Mouse (Mus musculus) liver, embryonic 12.5 days (tissue): Measurements from ENCODE around the gene Snd1. TPM values are rescaled to one million over a fixed set of nuclear protein-coding genes. Genes with fewer than 3 reads are reported as not detected.

ENCODE experiments used
- ATAC-seq: fragments of 200-750 bp; cut with Nextera tagmentation; 2 replicates; pipeline ENCODE4 v1.8.0; 2017; ENCODE audit warnings: moderate number of reproducible peaks, mild to moderate bottlenecking, moderate library complexity
- H3K27ac ChIP-seq: fragments of 300-500 bp; sonication (generic); 2 replicates; pipeline ENCODE4 v1.5.1; 2016; ENCODE audit warnings: mild to moderate bottlenecking
- H3K27me3 ChIP-seq: fragments of 300-500 bp; sonication (generic); replicated peaks from 2 replicates; pipeline ENCODE4 v1.6.1; 2016; ENCODE audit warnings: mild to moderate bottlenecking, moderate library complexity
- H3K36me3 ChIP-seq: fragments of 300-500 bp; sonication (generic); 2 replicates; pipeline ENCODE4 v1.6.1; 2016; ENCODE audit warnings: mild to moderate bottlenecking, moderate library complexity
- H3K4me1 ChIP-seq: fragments of 300-500 bp; sonication (generic); 2 replicates; pipeline ENCODE4 v1.6.1; 2016
- H3K4me2 ChIP-seq: fragments of 300-500 bp; sonication (generic); 2 replicates; pipeline ENCODE4 v1.6.1; 2016; ENCODE audit warnings: mild to moderate bottlenecking, moderate library complexity
- H3K4me3 ChIP-seq: fragments of 300-500 bp; sonication (generic); 2 replicates; pipeline ENCODE4 v1.5.1; 2016; ENCODE audit warnings: mild to moderate bottlenecking, moderate library complexity
- H3K9ac ChIP-seq: fragments of 300-500 bp; sonication (generic); 2 replicates; pipeline ENCODE4 v1.6.1; 2016; ENCODE audit warnings: mild to moderate bottlenecking, moderate library complexity
- H3K9me3 ChIP-seq: fragments of 300-500 bp; sonication (generic); replicated peaks from 2 replicates; pipeline ENCODE4 v1.6.1; 2016; ENCODE audit warnings: mild to moderate bottlenecking, moderate library complexity
- WGBS: fragments of 180-500 bp; shearing (Covaris S2); methylation state at CpG from one replicate; pipeline ENCODE4 v1.1.7; 2016; ENCODE audit not compliant: insufficient replicate concordance; 5-methylcytosine and 5-hydroxymethylcytosine counted together
- polyA plus RNA-seq: library from polyadenylated mRNA; unstranded; fragments of >200 nt; fragmentation: Nextera tagmentation; extraction: Ambion mirVana; gene quantifications from 2 replicates; pipeline ENCODE4 v1.2.1, GENCODE M21; 2016

Snd1 gene
- polyA plus RNA-seq, 1 experiment from 2014 or later = 82.0 TPM

DNA sequence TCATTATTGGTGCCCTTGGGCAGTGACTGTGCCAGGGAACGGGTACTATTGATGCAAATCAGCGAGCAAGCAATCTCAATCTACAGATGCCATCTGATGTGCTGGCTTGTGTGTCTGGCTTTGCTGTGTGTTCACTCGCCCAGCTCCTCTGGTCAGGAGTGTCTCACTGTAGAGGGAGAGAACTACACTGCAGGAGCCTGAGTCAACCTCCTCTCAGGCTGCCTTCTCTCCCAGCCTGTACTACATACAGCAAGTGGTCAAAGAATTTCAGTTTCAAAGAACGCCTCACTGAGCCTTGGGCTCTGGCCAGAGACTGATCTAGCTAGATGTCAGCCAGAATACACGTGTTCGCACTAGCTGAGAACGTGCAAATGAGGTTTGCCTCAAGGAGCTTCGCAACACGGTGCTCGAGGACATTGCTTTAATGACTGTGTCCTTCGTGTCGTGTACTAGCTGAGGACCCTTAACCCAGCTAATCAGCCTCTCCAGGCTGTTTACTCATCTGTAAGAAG lies 420.1 kb downstream of the Snd1 start:
- ATAC-seq = no peak
- Histone ChIP-seq H3K4me2 (no peak overlapping the region), H3K27me3 (no peaks in the 10 kb centered on the region), H3K9me3 (no peaks in the 10 kb centered on the region), H3K27ac (no peak overlapping the region), H3K9ac (no peak overlapping the region), H3K4me3 (no peak overlapping the region), H3K36me3 (peaks cover 23% of the 10 kb centered on the region), H3K4me1 (no peaks in the 10 kb centered on the region)
- 78% methylated on average over 12 of the region's 12 CpGs for WGBS

DNA sequence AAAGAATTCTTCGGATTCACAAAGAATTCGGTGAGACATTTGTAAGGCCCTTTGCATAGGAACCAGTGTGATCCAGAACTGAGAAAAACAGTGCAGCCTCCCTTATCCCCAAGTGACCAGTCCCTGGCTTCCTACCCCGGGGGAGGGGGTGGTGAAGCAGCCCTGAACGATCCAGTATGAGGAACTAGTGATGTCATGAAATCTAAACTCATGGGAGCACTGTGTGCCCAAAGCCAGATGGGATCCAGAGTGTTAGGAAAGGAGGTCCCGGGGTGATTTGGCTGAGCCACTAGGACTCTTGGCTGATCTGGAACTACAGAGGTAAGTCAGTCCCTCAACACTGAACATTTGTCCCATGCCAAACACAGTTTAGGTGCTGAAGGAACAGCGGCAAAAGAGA lies 420.8 kb downstream of the Snd1 start:
- 66% methylated on average over 6 of the region's 6 CpGs for WGBS
- no peak for ATAC-seq
- Histone ChIP-seq H3K27me3 (no peaks in the 10 kb centered on the region), H3K4me2 (no peak overlapping the region), H3K9me3 (no peaks in the 10 kb centered on the region), H3K4me3 (no peak overlapping the region), H3K27ac (no peak overlapping the region), H3K4me1 (no peaks in the 10 kb centered on the region), H3K9ac (no peak overlapping the region), H3K36me3 (peaks cover 16% of the 10 kb centered on the region)

- H3K4me3 ChIP-seq = no peak overlapping the region
- ATAC-seq = no peak
- H3K4me1 ChIP-seq = no peaks in the 10 kb centered on the region
- H3K4me2 ChIP-seq = no peak overlapping the region
- H3K9me3 ChIP-seq = no peaks in the 10 kb centered on the region
- no peak overlapping the region for H3K9ac ChIP-seq
- H3K27me3 ChIP-seq = no peaks in the 10 kb centered on the region
- 56% methylated on average over 5 of the region's 5 CpGs for WGBS
- H3K36me3 ChIP-seq = peaks cover 6% of the 10 kb centered on the region; the same call in 1 of the 2 replicates
- no peak overlapping the region for H3K27ac ChIP-seq
These were observed 421.9 kb downstream of the Snd1 start for GRCm38 (mm10) chr6:28896762-28897320.

GRCm38 (mm10) chr6:28897326-28898085 lies 422.6 kb downstream of the Snd1 start:
- no peaks in the 10 kb centered on the region for H3K36me3 ChIP-seq
- H3K4me1 ChIP-seq = no peaks in the 10 kb centered on the region
- H3K9ac ChIP-seq = no peak overlapping the region
- H3K27me3 ChIP-seq = no peaks in the 10 kb centered on the region; the same call in 1 of the 2 replicates
- H3K27ac ChIP-seq = no peak overlapping the region
- no peak for ATAC-seq
- no peaks in the 10 kb centered on the region for H3K9me3 ChIP-seq
- no peak overlapping the region for H3K4me3 ChIP-seq
- WGBS = 51% methylated on average over 11 of the region's 11 CpGs
- no peak overlapping the region for H3K4me2 ChIP-seq

DNA sequence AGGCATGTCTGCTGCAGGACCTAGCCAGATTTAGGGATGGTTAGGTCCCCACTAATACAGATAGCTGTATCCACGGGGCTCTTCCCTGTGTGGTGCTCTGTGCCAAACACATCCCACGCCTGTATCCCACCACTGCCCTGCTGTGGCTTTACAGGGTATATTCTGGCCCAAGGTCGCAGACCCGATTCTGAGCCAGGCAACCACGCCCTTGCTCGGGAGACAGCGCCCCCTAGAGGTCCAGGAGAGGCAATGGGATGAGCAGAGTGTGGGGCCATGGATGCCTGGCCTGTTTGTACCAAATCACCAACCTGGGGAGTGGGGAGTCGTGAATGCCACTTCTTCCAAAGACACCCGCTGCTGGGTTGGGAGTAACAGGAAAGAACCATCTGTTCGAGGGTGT lies 423.9 kb downstream of the Snd1 start:
- 11% methylated on average over 10 of the region's 10 CpGs for WGBS

DNA sequence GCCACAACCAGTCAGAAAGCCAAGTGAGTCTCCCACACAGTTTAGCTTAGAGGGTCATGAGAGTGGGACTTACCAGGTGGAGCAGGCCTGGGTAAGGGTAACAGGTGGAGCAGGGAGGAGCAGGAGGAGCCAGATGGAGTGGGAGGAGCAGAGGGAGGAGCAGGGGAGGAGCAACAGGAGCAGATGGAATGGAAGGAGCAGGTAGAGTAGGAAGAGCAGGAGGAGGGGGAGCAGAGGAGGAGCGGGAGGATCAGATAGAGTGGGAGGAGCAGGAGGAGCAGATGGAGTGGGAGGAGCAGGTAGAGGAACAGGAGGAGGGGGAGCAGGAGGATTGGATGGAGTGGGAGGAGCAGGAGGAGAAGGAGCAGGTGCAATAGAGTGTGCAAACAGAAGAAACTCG lies 427.6 kb downstream of the Snd1 start:
- H3K4me1 ChIP-seq = no peaks in the 10 kb centered on the region
- no peak overlapping the region for H3K9ac ChIP-seq
- no peaks in the 10 kb centered on the region for H3K9me3 ChIP-seq
- ATAC-seq = no peak
- H3K27ac ChIP-seq = no peak overlapping the region
- 38% methylated on average over 2 of the region's 2 CpGs for WGBS
- H3K36me3 ChIP-seq = no peaks in the 10 kb centered on the region
- no peak overlapping the region for H3K4me2 ChIP-seq
- H3K4me3 ChIP-seq = no peak overlapping the region
- H3K27me3 ChIP-seq = no peaks in the 10 kb centered on the region; the same call in none of the 2 replicates

More for the DNA sequence above, 423.9 kb downstream of the Snd1 start:
- no peaks in the 10 kb centered on the region for H3K9me3 ChIP-seq
- ATAC-seq = no peak
- no peak overlapping the region for H3K4me3 ChIP-seq
- H3K36me3 ChIP-seq = no peaks in the 10 kb centered on the region
- no peak overlapping the region for H3K27ac ChIP-seq
- no peak overlapping the region for H3K9ac ChIP-seq
- H3K27me3 ChIP-seq = no peaks in the 10 kb centered on the region; the same call in none of the 2 replicates
- H3K4me2 ChIP-seq = no peak overlapping the region
- no peaks in the 10 kb centered on the region for H3K4me1 ChIP-seq

- no peak overlapping the region for H3K4me3 ChIP-seq
- ATAC-seq = no peak
- 42% methylated on average over 4 of the region's 4 CpGs for WGBS
- H3K27ac ChIP-seq = no peak overlapping the region
- no peaks in the 10 kb centered on the region for H3K36me3 ChIP-seq
- H3K4me2 ChIP-seq = no peak overlapping the region
- no peaks in the 10 kb centered on the region; the same call in none of the 2 replicates for H3K27me3 ChIP-seq
- no peaks in the 10 kb centered on the region for H3K9me3 ChIP-seq
- no peaks in the 10 kb centered on the region for H3K4me1 ChIP-seq
- H3K9ac ChIP-seq = no peak overlapping the region
These were observed 429.5 kb downstream of the Snd1 start for GRCm38 (mm10) chr6:28904417-28904816.

DNA sequence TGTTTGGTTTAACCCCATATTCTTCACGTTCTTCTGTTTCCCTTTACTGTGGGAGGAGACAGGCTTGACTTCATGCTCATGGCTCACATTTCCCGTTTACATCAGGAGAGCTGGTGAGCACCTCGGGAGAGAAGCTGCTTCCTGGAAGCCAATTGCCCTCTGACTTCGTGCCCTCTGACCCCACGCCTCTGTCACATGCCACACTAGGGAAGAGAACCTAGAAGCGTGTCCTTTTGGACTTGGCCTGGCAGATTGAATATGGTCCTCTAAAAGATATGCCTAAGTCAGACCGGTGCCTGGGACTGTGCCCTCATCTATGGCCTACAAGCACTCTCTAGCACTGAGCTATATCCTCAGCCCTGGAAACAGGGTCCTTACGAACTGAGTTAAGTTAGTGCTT lies 430.4 kb downstream of the Snd1 start:
- Histone ChIP-seq H3K4me2 (no peak overlapping the region), H3K27ac (no peak overlapping the region), H3K4me1 (no peaks in the 10 kb centered on the region), H3K9ac (no peak overlapping the region), H3K36me3 (no peaks in the 10 kb centered on the region), H3K4me3 (no peak overlapping the region), H3K27me3 (no peaks in the 10 kb centered on the region; the same call in none of the 2 replicates), H3K9me3 (no peaks in the 10 kb centered on the region)
- 0 out of 2 replicates have a peak, but pooled peaks have one; percentile 18 for ATAC-seq
- WGBS = 58% methylated on average over 8 of the region's 8 CpGs

- ATAC-seq = no peak
- H3K4me2 ChIP-seq = no peak overlapping the region
- H3K4me1 ChIP-seq = no peaks in the 10 kb centered on the region
- H3K9me3 ChIP-seq = no peaks in the 10 kb centered on the region
- H3K27me3 ChIP-seq = no peaks in the 10 kb centered on the region
- WGBS = 57% methylated on average over 15 of the region's 15 CpGs
- H3K9ac ChIP-seq = no peak overlapping the region
- H3K36me3 ChIP-seq = no peaks in the 10 kb centered on the region
- no peak overlapping the region for H3K27ac ChIP-seq
- no peak overlapping the region for H3K4me3 ChIP-seq
These were observed 434.9 kb downstream of the Snd1 start for GRCm38 (mm10) chr6:28909866-28910265.

DNA sequence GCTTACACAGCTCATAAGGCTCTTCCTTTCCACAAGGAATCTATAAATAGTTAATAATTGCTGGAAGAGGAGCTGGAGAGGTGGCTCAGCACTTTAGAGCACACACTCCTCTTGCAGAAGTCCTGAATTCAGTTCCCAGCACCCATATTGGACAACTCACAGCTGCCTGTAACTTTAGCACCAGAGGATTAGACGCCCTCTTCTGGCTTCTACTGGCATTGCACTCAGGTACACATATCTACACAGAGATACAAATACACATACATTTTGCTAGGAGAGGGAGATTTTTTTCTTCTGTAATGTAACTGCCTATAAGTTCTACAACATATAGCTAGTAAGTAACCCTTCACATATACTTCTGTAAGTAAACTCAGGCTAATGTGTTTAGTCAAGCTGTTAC lies 440.0 kb downstream of the Snd1 start:
- no peak overlapping the region for H3K4me3 ChIP-seq
- 18% methylated on average over 1 of the region's 1 CpGs for WGBS
- no peak overlapping the region for H3K4me2 ChIP-seq
- no peaks in the 10 kb centered on the region for H3K4me1 ChIP-seq
- H3K27me3 ChIP-seq = no peaks in the 10 kb centered on the region
- no peaks in the 10 kb centered on the region for H3K36me3 ChIP-seq
- no peak for ATAC-seq
- H3K27ac ChIP-seq = no peak overlapping the region
- no peak overlapping the region for H3K9ac ChIP-seq
- 0 out of 2 replicates have a peak, but pooled peaks cover 6% of the 10 kb centered on the region for H3K9me3 ChIP-seq

GRCm38 (mm10) chr6:28916630-28917029 lies 441.7 kb downstream of the Snd1 start:
- 37% methylated on average over 8 of the region's 8 CpGs for WGBS
- H3K27ac ChIP-seq = no peak overlapping the region
- no peak for ATAC-seq

GRCm38 (mm10) chr6:28919346-28919745 lies 444.4 kb downstream of the Snd1 start:
- ATAC-seq = no peak
- Histone ChIP-seq H3K27ac (no peak overlapping the region), H3K27me3 (no peaks in the 10 kb centered on the region), H3K9me3 (0 out of 2 replicates have a peak, but pooled peaks cover 6% of the 10 kb centered on the region), H3K36me3 (no peaks in the 10 kb centered on the region), H3K9ac (no peak overlapping the region), H3K4me1 (no peaks in the 10 kb centered on the region), H3K4me2 (no peak overlapping the region), H3K4me3 (no peak overlapping the region)
- 53% methylated on average over 6 of the region's 6 CpGs for WGBS

More at GRCm38 (mm10) chr6:28916630-28917029, 441.7 kb downstream of the Snd1 start:
- Histone ChIP-seq H3K4me1 (no peaks in the 10 kb centered on the region), H3K4me2 (no peak overlapping the region), H3K4me3 (no peak overlapping the region), H3K9me3 (0 out of 2 replicates have a peak, but pooled peaks cover 6% of the 10 kb centered on the region), H3K36me3 (no peaks in the 10 kb centered on the region), H3K9ac (no peak overlapping the region), H3K27me3 (no peaks in the 10 kb centered on the region)
